Mouse (Mus musculus): ENCODE measurements around the gene Stim1.

The Stim1 gene

GRCm38 (mm10) chr7:102267601-102268394 is at the start of gene Stim1:
Stim1 (plus strand) TSS chr7:102267806.
- DNase-seq (ENCODE audit: low read depth, low spot score), result peak; percentile 68

DNA sequence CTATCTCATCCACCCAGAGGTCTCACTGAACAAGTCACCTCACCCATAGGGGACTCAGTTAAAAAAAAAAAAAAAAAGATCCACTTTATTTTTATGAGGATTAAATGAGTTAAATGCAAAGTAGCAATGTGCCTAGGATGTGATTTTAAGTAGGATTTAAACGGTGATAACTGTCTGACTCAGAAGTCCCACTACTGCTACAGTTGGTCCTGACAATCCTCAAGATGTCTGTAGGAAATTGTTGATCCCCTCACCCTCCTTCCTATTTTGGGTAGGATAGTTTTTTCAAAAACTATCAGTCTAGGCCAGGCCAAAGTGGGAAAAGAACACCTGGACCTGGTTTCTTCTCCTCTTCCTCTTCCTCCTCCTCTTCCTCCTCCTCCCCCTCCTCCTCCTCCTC is 45.7 kb upstream of the Stim1 start:
- no peak for DNase-seq (ENCODE audit: low read depth, low spot score)

- no peak for DNase-seq (ENCODE audit: low read depth, low spot score)
Observed at GRCm38 (mm10) chr7:102222336-102222735, 45.3 kb upstream of the Stim1 start.

DNA sequence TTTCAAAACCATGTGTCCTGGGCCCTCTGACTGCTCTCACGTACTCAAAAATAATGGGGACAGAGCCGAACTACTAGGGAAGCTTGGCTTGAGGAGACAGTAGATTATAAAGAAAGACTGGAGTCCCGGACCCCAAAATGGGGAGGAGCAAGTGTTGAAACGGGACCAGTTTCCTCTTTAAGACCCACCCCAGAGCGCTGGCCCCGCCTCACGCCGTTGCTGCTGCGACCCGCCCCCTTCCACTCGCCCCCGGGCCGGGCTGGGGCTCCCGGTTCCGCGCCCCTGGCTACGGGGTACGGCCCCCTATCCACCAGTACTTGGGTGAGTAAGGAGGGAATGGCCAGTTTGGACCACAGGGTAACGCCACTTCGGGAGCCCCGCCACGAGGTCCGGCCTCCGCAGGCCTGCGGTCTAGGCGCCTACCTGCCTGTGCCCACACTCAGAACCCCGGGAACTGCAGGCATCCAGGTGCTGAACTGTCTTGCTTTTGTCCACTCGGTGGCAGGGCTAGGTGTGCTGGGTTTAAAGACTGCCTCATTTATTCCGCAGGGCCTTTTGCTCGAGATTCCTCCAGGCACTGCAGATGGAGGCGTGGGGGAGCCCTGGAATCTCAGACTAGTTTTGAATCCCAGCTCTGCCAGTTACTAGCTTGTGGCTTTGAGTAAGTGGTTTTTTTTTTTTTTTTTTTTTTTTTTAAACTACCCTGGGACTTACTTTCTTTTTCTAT is 44.6 kb upstream of the Stim1 start:
- DNase-seq (ENCODE audit: low read depth, low spot score), result no peak

DNA sequence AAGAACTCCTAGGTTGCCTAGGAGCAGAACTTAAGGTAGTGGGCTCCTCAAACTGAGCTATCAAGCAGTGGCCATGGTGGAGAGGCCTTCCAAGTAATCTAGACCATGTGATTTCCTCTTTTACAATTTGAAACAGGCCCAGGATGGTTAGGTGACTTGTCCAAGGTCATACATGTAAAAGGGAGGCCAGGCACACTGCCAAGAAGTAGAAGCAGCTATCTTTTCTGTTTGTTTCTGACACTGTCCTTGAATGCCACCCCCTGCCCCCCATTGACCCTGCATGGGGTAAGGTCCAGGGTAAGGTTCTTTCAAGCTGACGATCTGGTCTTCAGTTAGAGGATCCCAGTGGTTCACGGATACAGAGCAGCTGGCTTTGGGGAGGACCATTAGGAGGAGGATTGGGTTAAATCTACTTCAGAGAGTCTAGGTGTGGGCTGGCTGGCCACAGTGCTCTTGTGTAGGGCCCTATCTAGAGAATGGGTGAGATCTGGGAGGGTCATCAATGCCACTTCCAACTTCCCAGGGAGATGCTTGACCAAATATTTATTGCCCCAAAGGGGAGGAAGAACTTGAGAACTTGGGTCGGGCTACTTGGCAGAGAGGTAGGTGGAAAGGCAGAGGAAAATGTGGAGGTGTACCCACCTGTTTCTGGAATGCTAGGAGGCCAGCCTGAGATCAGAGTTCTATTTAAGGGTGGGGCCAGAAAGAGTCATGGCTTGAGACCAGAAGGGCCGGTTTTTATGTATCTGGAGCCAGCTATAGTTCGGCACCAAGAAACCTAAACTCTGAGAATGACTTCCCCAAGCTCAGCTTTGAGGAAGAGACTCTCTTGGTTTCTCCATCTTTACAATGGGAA is 43.5 kb upstream of the Stim1 start:
- DNase-seq (ENCODE audit: low read depth, low spot score), result no peak

DNA sequence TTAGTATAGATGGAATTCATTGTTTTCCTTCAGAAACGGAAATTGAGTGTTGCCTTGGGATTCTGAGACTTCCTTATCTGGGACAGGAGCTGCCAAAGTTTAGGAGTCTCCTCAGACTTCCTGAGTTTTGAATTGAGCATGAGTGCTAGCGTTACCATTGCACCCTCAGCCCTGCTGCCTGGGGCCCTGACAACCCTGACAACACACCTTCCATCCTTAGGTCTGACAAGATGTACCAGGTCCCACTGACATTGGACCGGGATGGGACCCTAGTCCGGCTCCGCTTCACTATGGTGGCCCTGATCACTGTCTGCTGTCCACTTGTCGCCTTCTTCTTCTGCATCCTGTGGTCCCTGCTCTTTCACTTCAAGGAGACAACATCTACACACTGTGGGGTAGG is 41.6 kb upstream of the Stim1 start:
- no peak for DNase-seq (ENCODE audit: low read depth, low spot score)

DNA sequence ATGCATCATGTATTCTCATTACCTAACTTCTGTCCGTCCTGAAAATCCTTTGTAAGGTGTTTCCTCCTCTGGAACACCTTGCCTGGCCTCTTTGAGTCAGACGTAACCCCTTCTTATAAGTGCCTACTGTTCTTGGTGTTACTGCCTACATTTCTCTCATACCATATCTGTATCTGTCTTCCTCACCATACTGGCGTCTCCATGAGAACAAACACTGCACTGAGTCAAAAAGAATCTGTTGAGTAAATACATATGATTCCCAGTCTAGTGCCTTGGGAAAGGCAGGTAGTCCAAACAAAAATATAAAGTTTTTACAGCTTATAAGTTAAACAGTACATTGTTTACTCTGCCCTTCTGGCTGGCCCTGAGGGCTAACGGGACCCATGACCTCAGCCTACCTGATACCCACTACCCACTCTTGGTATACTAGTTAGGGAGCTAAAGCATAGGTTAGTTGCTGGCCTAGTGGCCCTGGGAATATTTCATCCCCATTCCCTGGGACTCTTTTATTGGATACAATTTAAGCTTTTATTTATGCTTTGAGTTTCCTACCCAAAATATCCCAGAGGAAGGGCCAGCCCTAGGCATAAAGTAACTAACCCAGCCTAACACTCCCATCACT is 39.4 kb upstream of the Stim1 start:
- no peak for DNase-seq (ENCODE audit: low read depth, low spot score)

- no peak for DNase-seq (ENCODE audit: low read depth, low spot score)
Observed at GRCm38 (mm10) chr7:102229814-102230213, 37.8 kb upstream of the Stim1 start.

DNA sequence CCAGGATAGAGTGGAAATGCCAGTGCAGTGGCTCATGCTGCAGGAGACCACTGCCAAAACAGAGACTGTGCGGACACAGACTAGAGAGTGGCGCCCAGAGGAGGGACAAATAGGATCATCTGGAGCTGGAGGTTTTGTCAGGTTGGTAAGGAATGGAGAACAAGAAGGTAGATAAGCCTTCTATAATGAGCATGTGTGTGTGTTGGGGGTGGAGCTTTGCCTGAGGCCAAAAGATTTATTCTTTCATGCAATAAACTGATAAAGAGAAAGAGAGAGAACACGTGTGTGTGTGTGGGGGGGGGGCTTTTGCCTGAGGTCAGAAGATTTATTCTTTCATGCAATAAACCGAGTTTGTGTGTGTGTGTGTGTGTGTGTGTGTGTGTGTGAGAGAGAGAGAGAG is 34.5 kb upstream of the Stim1 start:
- no peak for DNase-seq (ENCODE audit: low read depth, low spot score)

DNA sequence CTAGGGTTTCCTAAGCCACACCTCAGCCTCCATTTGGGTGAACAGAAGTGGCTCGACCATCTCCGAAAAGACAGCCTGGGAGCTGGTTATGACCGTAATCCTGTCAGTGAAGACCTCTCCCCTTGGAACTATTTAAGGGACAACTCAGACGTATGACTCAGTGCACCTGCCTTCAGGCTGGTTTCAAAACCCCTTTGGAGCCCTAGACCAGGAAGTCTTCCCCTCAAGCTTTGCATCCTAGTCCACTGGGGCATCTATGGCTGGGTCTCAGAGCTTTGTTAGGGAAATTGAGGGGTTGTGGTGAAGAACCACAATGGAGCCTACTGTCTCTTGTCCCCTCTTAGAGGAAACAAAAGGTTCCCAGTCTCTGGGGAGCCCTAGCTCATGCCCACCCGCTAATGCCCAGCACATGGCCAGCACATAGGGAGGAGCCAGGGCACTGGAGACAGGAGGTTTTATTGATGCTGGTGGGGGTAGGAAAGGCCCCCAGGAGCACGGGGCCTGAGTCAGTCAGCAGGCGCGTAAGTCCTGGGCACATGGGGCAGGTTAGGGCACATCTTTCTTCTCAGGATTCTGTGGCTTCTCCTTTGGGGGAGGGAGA is 28.8 kb upstream of the Stim1 start:
- DNase-seq (ENCODE audit: low read depth, low spot score), result no peak

DNA sequence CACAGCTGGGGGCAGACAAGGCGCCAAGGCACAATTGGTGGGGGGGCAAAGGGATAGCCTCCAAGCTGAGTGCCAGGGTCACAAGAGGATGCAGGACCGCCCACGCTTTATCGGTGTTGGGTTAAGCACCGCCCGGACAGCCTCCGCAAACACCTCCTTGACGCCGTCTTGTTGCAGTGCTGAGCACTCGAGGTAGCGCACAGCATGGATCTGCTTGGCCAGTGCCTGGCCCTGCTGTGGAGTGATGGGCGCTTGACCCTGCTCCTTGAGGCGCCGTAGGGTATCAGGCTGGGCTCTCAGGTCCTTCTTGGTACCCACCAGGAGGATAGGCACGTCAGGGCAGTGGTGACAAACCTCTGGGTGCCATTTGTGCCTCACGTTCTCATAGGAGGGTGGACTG is 28.0 kb upstream of the Stim1 start:
- DNase-seq (ENCODE audit: low read depth, low spot score), result no peak

DNA sequence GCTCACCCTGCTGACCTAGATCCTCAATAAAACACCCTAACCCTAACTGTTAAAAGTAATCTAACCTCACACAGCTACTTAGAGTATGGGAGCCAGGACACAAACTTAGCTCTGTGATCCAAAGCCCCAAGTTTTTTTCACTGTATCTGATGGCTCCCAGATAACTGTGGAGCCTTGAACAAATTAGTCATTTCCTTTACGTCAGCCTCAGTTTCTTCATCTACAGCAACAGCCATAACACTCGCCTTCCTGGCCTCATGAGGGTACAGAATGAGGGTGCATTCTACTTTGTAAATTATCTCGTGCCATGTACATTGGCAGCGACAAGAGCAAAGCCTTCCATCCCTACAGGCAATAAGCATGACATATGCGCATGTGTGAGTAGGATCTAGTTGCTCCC is 25.2 kb upstream of the Stim1 start:
- no peak for DNase-seq (ENCODE audit: low read depth, low spot score)

GRCm38 (mm10) chr7:102242917-102243316 is 24.7 kb upstream of the Stim1 start:
- no peak for DNase-seq (ENCODE audit: low read depth, low spot score)

- no peak for DNase-seq (ENCODE audit: low read depth, low spot score)
Observed at GRCm38 (mm10) chr7:102243870-102244269, 23.7 kb upstream of the Stim1 start.

GRCm38 (mm10) chr7:102244782-102245535 is 22.6 kb upstream of the Stim1 start:
- DNase-seq (ENCODE audit: low read depth, low spot score), result no peak

DNA sequence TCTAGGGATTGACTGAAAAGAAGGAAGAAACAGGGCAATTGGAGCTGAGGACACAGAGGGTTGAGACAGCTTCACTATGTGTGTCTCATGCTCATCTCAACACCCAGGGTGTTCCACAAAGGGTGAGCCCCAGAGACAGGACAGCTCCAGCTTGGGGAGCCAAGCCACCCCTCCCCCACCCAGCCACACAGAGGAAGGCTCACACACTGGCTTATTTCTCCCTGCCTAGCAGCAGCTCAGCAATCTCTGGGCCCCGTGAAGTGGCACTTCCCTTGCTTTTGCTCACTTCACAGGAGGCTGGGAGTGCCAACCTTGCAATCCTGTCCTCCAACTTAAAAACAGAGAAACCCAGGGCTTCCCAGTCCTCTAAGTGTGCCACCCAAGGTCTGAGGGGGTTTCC is 21.8 kb upstream of the Stim1 start:
- DNase-seq (ENCODE audit: low read depth, low spot score), result no peak

DNA sequence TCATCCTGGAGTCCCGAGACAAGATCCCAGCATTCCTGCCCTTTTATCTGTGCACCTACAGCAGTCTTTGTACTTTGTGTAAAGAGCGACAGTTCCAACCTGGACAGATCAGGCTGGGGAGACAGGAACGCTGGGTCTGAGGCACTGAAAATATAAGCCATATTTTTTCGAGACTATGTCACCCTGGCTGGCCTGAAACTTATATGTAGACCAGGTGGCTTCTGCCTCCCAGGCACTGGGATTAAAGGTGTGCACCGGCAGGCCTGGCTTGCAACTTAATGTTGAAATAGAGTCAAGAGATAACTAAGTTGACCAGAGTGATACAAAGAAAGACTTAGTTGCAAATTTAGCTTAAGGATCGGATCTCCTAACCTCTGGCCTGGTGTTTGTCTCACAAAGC is 21.3 kb upstream of the Stim1 start:
- no peak for DNase-seq (ENCODE audit: low read depth, low spot score)

DNA sequence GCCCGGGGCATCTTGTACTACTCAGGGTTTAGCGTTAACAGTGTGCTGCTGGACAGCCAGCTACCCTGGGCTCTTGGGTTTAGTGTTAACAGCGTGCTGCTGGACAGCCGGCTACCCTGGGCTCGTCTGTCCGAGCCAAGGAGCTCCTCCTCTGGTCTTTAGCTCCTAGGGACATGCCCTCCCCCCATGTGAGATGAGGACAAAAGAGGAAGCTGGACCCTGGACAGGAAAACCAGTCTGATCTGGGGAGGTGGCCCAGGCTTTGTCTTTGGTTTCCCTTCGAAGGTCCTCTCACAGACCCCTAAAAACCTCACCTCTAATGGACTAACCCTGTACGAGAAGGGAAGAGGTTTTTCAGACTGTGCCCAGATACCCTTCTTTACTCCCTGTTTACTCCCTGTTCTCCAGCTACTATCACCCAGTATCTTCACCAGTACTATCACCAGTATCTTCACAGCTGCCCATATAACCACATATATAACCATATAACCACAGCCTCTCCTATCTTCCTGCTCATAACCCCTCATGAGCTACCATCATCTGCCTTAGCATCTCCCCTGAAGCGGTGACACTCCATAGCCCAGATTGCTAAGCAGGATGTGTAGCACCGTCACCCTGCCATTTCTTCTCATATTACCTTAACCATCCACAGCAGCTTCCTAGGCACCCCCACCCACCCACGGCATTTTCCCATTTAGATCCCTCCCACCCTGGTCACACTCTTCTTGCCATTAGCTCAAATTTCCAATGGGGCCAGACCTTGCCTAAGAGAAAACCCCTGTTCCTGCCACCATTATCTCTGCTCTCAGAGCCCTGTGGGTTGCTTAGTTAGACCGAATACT is 20.4 kb upstream of the Stim1 start:
- DNase-seq (ENCODE audit: low read depth, low spot score), result no peak

- peak; percentile 28 for DNase-seq (ENCODE audit: low read depth, low spot score)
Observed at GRCm38 (mm10) chr7:102248691-102249404, 18.8 kb upstream of the Stim1 start.
